ENCODE assay signal across 34 mouse cellular contexts in genomic region chr3:8746677-8747076, GRCm38 (mm10).
DNase-seq lines count a peak whose midpoint lies in the region; ATAC-seq and TF ChIP-seq lines count a peak whose summit lies in the region.
"Had no signal": no experiment of that assay in that cellular context is flagged by ENCODE, and none has a peak within 500 bp of the region (broad histone marks: within the 10 kb centered on the region; RNA-seq: fewer than 3 reads in every experiment).

No protein-coding gene starts in this region.

- no peaks in the 10 kb centered on the region for H3K27me3 ChIP-seq in heart, embryonic 11.5 days (ENCODE audit: control insufficient read depth, insufficient read depth, low read length)
- H3K27me3 ChIP-seq in heart, adult 2 months (ENCODE audit: control insufficient read depth, insufficient read depth, low read length), result no peaks in the 10 kb centered on the region
- H3K27me3 ChIP-seq in liver, embryonic 13.5 days, result no peaks in the 10 kb centered on the region
- H3K27me3 ChIP-seq: embryonic facial prominence, embryonic 12.5 days; forebrain, embryonic 15.5 days; kidney, embryonic 15.5 days; limb, embryonic 13.5 days; neural tube, embryonic 12.5 days; stomach, embryonic 15.5 days had no signal

- no peak for ATAC-seq in heart, embryonic 11.5 days (replicated peaks; ENCODE audit: insufficient number of reproducible peaks, low FRiP score, low TSS enrichment)
- no peak; the same call in 1 of the 2 replicates for ATAC-seq in liver, embryonic 13.5 days (ENCODE audit: low read depth)
- ATAC-seq in megakaryocyte progenitor cell, adult 5-6 weeks (replicated peaks; ENCODE audit: poor library complexity), result peak; percentile 63
- ATAC-seq: activated CD4-positive, CD25-positive, alpha-beta regulatory T cell, adult 4 months; forebrain, embryonic 15.5 days; hindbrain, embryonic 16.5 days; midbrain, embryonic 16.5 days had no signal

- H3K27ac ChIP-seq in heart, embryonic 11.5 days (ENCODE audit: low read depth, low read length), result peak overlapping the region; percentile 35; the same call in 1 of the 2 replicates
- H3K27ac ChIP-seq in heart, adult 2 months, result no peak overlapping the region
- peak overlapping the region; percentile 95 for H3K27ac ChIP-seq in bone marrow macrophage, adult 2 months (ENCODE audit: insufficient read depth, low read depth, low read length)
- H3K27ac ChIP-seq in liver, embryonic 13.5 days, result peak overlapping the region; percentile 75
- H3K27ac ChIP-seq: embryonic facial prominence, embryonic 12.5 days; forebrain, embryonic 10.5 days; forebrain, embryonic 15.5 days; kidney, embryonic 15.5 days; layer of hippocampus, adult 2 months; left cerebral cortex, adult 2 months; limb, embryonic 13.5 days; neural tube, embryonic 12.5 days; stomach, embryonic 15.5 days had no signal

- no peak overlapping the region for H3K9ac ChIP-seq in heart, embryonic 11.5 days (ENCODE audit: low read depth, low read length)
- H3K9ac ChIP-seq in heart, adult 2 months (ENCODE audit: low read depth, low read length), result no peak overlapping the region
- H3K9ac ChIP-seq in liver, embryonic 13.5 days, result no peak overlapping the region
- H3K9ac ChIP-seq: embryonic facial prominence, embryonic 12.5 days; forebrain, embryonic 15.5 days; kidney, embryonic 15.5 days; limb, embryonic 13.5 days; neural tube, embryonic 12.5 days; stomach, embryonic 15.5 days had no signal

- no peaks in the 10 kb centered on the region; the same call in 1 of the 2 replicates for H3K4me1 ChIP-seq in heart, embryonic 11.5 days (ENCODE audit: control insufficient read depth, insufficient read depth, low read length)
- no peaks in the 10 kb centered on the region; the same call in 1 of the 2 replicates for H3K4me1 ChIP-seq in heart, adult 2 months (ENCODE audit: control insufficient read depth, insufficient read depth, low read length)
- peaks cover 46% of the 10 kb centered on the region for H3K4me1 ChIP-seq in bone marrow macrophage, adult 2 months (ENCODE audit: control insufficient read depth, insufficient read depth, low read length)
- H3K4me1 ChIP-seq in liver, embryonic 13.5 days (replicated peaks), result peaks cover 28% of the 10 kb centered on the region
- H3K4me1 ChIP-seq: embryonic facial prominence, embryonic 12.5 days; forebrain, embryonic 10.5 days; forebrain, embryonic 15.5 days; kidney, embryonic 15.5 days; limb, embryonic 13.5 days; neural tube, embryonic 12.5 days; stomach, embryonic 15.5 days had no signal

- TF ChIP-seq CTCF in heart, adult 2 months (IDR thresholded peaks at IDR 0.05), result no peak
- TF ChIP-seq CTCF in bone marrow macrophage, adult 2 months (IDR thresholded peaks at IDR 0.05; ENCODE audit: low read depth, low read length), result no peak

- no peak for DNase-seq in heart, adult 2 months
- no peak for DNase-seq in liver, embryonic 13.5 days
- DNase-seq in adrenal gland, adult 8-10 months, result no peak
- no peak for DNase-seq in urinary bladder, postnatal 10 days (ENCODE audit: low spot score)
- no peak for DNase-seq in Muller cell, postnatal 12 days (ENCODE audit: inconsistent ontology term)
- DNase-seq: adrenal gland, adult 2 months; cerebellum, adult 11 months; cerebellum, adult 9-10 months; cerebellum, postnatal 36 days; embryo, embryonic 11 days; gastrocnemius, postnatal 25 days; heart, adult 18-20 months; kidney, adult 18-20 months; kidney, postnatal 36 days; lung, adult 2 months; lung, postnatal 14 days; thymus, adult 18-20 months; thymus, postnatal 4 days had no signal

- WGBS in heart, embryonic 11.5 days (ENCODE audit: insufficient replicate concordance), result 95% methylated on average over 3 of the region's 3 CpGs
- WGBS in heart, adult 2 months, result 91% methylated on average over 3 of the region's 3 CpGs
- 91% methylated on average over 3 of the region's 3 CpGs for WGBS in liver, embryonic 13.5 days (ENCODE audit: insufficient replicate concordance)

- H3K36me3 ChIP-seq in heart, embryonic 11.5 days (ENCODE audit: control insufficient read depth, insufficient read depth, low read length), result no peaks in the 10 kb centered on the region
- H3K36me3 ChIP-seq in heart, adult 2 months (ENCODE audit: control insufficient read depth, insufficient read depth, low read length), result no peaks in the 10 kb centered on the region
- H3K36me3 ChIP-seq in liver, embryonic 13.5 days, result no peaks in the 10 kb centered on the region
- H3K36me3 ChIP-seq: embryonic facial prominence, embryonic 12.5 days; forebrain, embryonic 10.5 days; forebrain, embryonic 15.5 days; kidney, embryonic 15.5 days; limb, embryonic 13.5 days; neural tube, embryonic 12.5 days; stomach, embryonic 15.5 days had no signal

- no peak for TF ChIP-seq EP300 in heart, adult 2 months (IDR thresholded peaks at IDR 0.05; ENCODE audit: insufficient read depth, low read depth, low read length)

- no peaks in the 10 kb centered on the region for H3K9me3 ChIP-seq in heart, embryonic 11.5 days (replicated peaks; ENCODE audit: control insufficient read depth, low read length)
- H3K9me3 ChIP-seq in liver, embryonic 13.5 days (replicated peaks), result no peaks in the 10 kb centered on the region
- H3K9me3 ChIP-seq: embryonic facial prominence, embryonic 12.5 days; forebrain, embryonic 10.5 days; forebrain, embryonic 15.5 days; kidney, embryonic 15.5 days; limb, embryonic 13.5 days; neural tube, embryonic 12.5 days; stomach, embryonic 15.5 days had no signal

- TF ChIP-seq POLR2A in heart, adult 2 months (IDR thresholded peaks at IDR 0.05; ENCODE audit: insufficient read depth, low read depth, low read length), result no peak
- TF ChIP-seq POLR2A in bone marrow macrophage, adult 2 months (IDR thresholded peaks at IDR 0.05; ENCODE audit: borderline replicate concordance, low read depth, low read length), result no peak

- H3K4me2 ChIP-seq in heart, embryonic 11.5 days, result no peak overlapping the region
- peak overlapping the region; percentile 14; the same call in 1 of the 2 replicates for H3K4me2 ChIP-seq in liver, embryonic 13.5 days
- H3K4me2 ChIP-seq: embryonic facial prominence, embryonic 12.5 days; forebrain, embryonic 15.5 days; kidney, embryonic 15.5 days; limb, embryonic 13.5 days; midbrain, embryonic 11.5 days; neural tube, embryonic 12.5 days; stomach, embryonic 15.5 days had no signal

- no peak overlapping the region for H3K4me3 ChIP-seq in heart, embryonic 11.5 days (ENCODE audit: low read depth, low read length)
- no peak overlapping the region for H3K4me3 ChIP-seq in heart, adult 2 months
- H3K4me3 ChIP-seq in bone marrow macrophage, adult 2 months (ENCODE audit: insufficient read depth, low read length), result peak overlapping the region; percentile 22
- no peak overlapping the region for H3K4me3 ChIP-seq in liver, embryonic 13.5 days (replicated peaks)
- H3K4me3 ChIP-seq: embryonic facial prominence, embryonic 12.5 days; forebrain, embryonic 10.5 days; forebrain, embryonic 15.5 days; kidney, embryonic 15.5 days; layer of hippocampus, adult 2 months; left cerebral cortex, adult 2 months; limb, embryonic 13.5 days; neural tube, embryonic 12.5 days; stomach, embryonic 15.5 days had no signal

- no peaks in the 10 kb centered on the region for H3K79me2 ChIP-seq in heart, adult 2 months (replicated peaks; ENCODE audit: control insufficient read depth, insufficient read depth, low read length)

- intact Hi-C loops in heart, adult 2 months (cut with DNase I), result no loop called here
